Mouse (Mus musculus) left cerebral cortex, adult 18-20 months (tissue): ENCODE data around the gene Rarg. TPM values are rescaled to one million over a fixed set of nuclear protein-coding genes. Genes with fewer than 3 reads are reported as not detected.
"Not testable (repeated sequence)": the region's sequence is repeated elsewhere in the genome, so short reads cannot be mapped to it uniquely, and the experiment has no call there.

ENCODE experiments used
- DNase-seq, 2 experiments: peaks; one replicate each; pipeline ENCODE4 v3.0.0; 2021 to 2022; ENCODE audit warnings: low spot score in 2 of 2, mixed read lengths in 1 of 2
- total RNA-seq, 2 experiments: library from RNA; stranded (reverse); gene quantifications; 2 replicates each; pipeline ENCODE4 v1.2.3; 2021

Gene Rarg
- total RNA-seq, 2 experiments from 2014 or later: 12.8 to 15.7 TPM

GRCm38 (mm10) chr15:102240607-102241006 lies 16.7 kb downstream of the Rarg start:
- no peak for DNase-seq

GRCm38 (mm10) chr15:102239851-102240250 lies 17.5 kb downstream of the Rarg start:
- no peak for DNase-seq

DNA sequence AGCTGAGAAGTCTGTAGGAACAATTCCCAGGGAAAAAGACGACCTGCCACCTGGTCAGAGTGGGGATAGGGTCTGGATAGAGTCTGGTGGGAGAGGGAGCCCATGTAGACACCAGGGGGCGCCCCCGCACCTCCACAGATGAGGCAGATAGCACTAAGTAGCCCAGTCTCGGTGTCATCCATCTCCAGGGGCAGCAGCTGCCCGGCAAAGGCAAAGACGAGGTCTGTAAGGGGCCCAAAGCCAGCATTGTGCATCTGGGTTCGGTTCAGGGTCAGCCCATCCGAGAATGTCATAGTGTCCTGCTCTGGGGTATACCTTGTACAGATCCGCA lies 18.1 kb downstream of the Rarg start:
- peak; percentile 72 to 79 for DNase-seq

GRCm38 (mm10) chr15:102238543-102239259 lies 18.6 kb downstream of the Rarg start:
- no peak for DNase-seq

DNA sequence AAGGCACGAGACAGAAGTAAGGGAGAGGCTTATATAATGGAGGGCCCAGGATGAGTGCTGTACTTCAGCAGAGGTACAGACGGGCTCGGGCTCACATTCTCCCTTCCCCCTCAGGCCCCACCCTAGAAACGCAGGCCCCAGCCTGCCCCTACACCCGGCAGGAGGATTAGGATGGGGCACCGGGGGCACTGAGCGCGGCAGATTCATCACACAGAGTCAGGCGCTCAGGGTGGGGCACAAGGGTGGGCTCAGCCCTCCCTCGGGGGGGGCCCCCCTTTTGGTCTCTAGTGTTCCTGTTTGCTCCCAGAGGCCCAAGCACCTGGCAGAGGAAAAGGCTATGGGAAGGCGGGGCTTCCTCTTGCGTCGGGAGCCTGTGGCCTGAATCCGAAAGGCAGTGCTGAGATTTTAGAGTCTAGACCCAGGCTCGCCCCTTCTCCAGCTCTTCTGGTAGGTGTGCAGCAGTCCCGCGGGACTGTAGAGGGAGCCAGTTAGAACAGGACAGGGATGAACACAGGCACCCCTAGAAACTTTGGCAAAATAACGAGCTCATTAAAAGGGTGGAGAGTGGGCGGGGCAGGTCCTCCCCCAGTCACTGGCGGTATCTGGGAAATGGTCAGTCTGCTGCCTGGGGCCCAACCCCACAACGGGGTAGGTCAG lies 21.8 kb downstream of the Rarg start:
- no peak for DNase-seq

DNA sequence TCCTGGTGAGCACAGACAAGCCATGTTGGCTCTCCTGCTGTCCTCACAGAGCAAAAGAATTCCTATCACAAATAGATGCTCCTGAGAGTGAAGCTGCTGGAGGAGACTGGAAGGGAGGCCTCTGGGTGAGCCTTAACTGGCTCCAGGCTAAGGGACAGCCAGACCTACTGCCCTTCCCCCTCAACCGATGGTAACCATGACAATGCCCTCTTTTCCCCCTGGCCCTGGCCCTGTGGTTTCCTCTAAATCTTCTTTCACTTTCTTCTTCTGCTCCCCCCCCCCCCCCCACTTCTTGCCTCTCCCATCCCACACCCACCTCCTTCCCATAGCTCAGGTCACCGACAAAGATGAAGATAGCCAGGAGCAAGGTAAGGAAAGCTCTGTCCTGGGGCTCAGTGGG lies 23.4 kb downstream of the Rarg start:
- no peak for DNase-seq

- no peak for DNase-seq
These were observed 24.6 kb downstream of the Rarg start for GRCm38 (mm10) chr15:102232764-102233163.

DNA sequence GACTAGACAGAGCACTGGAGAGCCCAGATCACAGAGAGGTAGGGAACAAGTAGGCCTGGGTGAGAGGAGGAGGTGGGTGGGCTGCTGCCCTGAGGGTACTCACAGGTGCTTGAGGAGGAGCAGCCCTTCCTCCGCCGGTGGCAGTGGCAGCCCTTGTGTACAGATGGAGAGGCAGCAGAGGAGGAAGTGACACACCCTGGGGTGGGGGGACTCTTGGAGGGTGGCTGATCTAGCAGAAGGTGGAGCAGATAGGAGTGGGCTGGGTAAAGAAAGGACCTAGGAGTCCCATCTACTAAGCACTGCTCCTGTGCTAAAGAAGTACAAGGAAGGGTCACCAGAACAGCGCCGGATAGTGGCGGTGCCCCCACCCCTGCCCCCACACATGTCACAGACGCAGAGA lies 25.6 kb downstream of the Rarg start, which contains the start of gene Itgb7:
Itgb7 (minus strand) TSS at position 197 of the 400 bp plus-strand sequence.
- DNase-seq: no peak

GRCm38 (mm10) chr15:102230408-102231321 lies 26.7 kb downstream of the Rarg start:
- DNase-seq: no peak

DNA sequence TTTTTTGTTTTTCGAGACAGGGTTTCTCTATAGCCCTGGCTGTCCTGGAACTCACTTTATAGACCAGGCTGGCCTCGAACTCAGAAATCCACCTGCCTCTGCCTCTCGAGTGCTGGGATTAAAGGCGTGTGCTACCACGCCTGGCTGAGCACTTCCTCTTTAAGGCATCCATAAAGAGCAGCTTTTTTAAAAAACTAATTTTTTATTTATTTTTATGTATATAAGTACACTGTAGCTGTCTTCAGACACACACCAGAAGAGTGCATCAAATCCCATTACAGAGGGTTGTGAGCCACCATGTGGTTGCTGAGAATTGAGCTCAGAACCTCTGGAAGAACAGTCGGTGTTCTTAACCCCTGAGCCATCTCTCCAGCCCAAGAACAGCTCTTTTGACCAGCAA lies 31.7 kb downstream of the Rarg start:
- DNase-seq: not testable (repeated sequence)

- no peak for DNase-seq
These were observed 32.2 kb downstream of the Rarg start for GRCm38 (mm10) chr15:102224992-102225617.

DNA sequence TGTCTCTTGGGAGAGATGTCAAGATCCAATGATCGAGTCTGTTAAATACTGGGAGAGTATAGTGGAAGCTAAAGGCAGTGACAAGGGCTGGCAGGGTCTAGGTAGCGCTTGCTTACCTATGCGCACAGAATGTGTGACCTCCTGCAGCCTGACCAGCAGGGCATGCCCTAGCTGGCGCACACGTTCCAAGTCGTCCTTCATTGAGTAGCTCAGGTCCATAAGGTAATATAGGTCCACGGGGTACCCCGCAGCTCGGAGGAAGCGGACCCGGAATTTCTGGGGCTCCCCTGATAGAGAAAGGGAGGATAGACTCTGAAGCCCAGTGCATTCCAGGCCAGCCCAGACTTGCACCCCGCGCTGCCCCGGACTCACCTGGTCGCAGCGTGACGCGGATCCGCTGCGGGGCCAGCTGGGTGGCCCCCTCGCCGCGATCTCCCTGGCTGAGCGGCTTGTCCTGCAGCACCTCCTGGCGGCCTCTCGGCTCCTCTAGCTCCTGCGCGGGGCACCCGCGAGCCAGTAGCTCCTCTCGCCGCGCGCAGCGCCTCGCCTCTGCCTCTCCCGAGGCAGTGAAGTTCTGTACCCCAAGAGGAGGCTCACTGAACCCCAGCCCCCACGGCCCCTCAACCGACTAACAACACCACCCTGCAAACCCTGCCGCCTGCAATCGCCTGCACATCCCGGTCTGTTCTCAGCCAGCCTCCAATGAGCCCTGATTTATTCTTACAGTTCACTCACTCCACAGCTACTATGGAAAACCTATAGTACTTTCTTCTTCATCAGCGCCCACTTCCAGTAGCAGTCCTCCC lies 32.9 kb downstream of the Rarg start:
- peak; percentile 78 to 81 for DNase-seq

GRCm38 (mm10) chr15:102222386-102222785 lies 34.9 kb downstream of the Rarg start:
- no peak for DNase-seq

DNA sequence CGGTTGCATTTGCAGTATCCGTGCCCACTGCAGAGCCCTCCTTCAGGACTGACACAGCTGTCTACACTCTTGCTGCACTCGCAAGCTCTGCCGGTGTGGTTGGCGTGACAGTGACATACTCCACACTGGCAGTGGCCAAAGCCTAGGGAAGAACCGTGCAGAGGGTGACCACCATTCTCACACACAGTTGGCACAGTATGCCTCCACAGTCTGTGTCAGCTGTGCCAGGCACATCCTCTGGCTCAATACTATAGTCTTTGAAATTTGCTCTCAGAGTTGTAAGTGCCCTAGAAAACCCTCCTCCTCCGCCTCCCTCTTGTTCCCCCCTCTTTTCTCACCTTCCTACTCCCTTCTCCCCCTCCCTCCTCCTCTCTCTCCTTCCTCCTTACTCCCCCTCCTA lies 40.0 kb downstream of the Rarg start:
- DNase-seq: no peak

DNA sequence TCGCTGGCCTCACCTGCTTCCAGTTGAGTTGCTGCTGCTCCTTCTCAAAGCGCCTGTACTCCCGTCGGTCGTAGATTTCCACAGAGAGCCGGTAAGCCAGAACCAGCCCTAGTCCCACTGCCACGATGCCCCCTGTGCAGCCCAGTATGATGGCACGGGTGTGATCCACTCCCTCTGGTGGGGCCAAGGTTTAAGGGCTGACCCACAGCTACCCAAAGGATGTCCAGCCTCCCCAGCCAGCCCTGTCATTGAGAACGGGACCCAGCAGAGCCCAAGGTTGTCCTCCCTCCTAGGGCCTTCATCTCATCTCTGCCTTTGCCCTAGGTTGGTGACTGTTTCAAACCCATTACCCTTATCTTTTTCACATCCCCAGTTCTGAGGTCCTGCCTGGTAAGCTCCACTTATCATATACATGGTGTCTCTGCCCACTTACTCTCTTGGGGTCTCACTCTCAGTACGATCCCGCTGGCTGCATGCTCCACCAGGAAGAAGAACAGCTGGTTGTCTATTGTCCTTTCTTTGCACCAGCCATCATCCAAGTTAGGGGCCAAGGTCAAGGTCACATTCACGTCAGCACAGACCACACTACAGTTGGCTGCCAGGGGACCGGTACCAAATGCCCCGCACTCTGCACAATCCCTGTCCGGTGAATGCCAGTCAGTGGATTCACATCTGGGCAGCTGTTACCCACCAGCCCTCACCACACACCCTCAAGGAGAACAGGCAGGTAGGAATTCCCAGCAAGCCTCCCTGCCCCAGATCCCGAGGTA lies 40.7 kb downstream of the Rarg start:
- no peak for DNase-seq

DNA sequence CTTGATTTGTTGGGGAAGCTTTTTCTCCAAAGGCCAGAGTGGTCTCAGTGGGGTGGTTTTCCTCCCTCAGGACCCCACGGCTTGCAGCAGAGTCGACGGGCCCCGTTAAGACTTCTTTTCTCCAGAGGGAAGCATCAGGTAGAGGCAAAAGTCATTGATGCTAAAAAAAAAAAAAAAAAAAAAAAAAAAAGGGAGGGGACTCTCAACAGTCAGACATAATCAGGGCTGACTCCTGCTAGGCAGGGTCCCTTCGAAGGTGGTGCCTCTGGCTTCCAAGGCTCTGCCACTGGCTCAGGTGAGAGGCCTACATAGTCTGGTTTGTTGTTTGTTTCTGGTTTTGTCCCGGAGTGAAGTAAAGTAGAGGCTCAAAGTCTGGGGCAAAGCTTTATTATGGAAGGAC lies 41.7 kb downstream of the Rarg start:
- no peak for DNase-seq

DNA sequence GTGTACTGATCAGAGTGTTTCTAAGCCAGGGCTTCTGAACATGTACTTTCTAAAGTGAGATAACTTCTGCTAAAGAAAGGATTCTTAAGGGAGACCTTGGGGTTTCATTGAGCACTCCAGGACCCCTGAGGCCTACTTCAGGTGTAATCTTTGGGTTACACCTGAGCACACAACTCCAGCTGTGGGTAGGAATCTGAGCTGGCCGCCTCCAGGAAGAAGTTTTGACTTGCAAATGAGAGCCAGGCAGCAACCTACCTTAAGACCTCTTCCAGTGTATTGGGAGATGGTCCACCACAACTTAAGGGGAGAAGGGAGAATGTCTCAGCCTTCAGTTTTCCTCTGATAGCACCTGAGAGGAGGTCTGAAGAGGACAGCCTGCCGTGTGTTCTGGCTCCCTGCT lies 43.2 kb downstream of the Rarg start:
- DNase-seq: no peak

GRCm38 (mm10) chr15:102211895-102212294 lies 45.4 kb downstream of the Rarg start:
- no peak for DNase-seq

GRCm38 (mm10) chr15:102210816-102211215 lies 46.5 kb downstream of the Rarg start:
- no peak for DNase-seq

DNA sequence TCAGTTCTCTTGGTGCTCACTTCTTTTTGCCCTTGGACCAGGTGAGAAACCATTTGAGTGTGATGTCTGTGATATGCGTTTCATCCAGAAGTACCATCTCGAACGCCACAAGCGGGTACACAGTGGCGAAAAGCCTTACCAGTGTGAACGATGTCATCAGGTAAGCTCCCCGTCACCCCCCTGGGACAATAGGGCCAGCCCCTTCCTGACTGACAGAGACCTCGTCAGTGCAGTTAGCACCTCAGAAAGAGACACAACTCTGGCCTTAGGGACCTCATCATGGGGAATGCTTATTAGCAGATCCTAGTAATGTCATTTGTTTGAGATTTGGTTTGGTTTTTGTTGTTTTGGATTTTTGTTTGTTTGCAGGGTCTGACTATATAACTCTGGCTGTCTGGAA lies 48.2 kb downstream of the Rarg start:
- no peak for DNase-seq
